Mouse (Mus musculus) lung, adult 2 months (tissue): Measurements from ENCODE around the gene Senp8. TPM values are rescaled to one million over a fixed set of nuclear protein-coding genes. Genes with fewer than 3 reads are reported as not detected.
"Not testable (repeated sequence)": the region's sequence is repeated elsewhere in the genome, so short reads cannot be mapped to it uniquely, and the experiment has no call there.

Source experiments
- DNase-seq: peaks from one replicate; pipeline ENCODE4 v3.0.0; 2022
- H3K4me1 ChIP-seq: fragments of 200-500 bp; 2 replicates; pipeline ENCODE4 v1.6.1; 2011; ENCODE audit warnings: low read length; ENCODE audit not compliant: control insufficient read depth, insufficient read depth
- H3K4me3 ChIP-seq: fragments of 200-500 bp; replicated peaks from 2 replicates; pipeline ENCODE3; 2011; ENCODE audit warnings: low read depth, mild to moderate bottlenecking, control low read depth, low read length; ENCODE audit errors: extremely low read depth
- CTCF ChIP-seq: fragments of 200-500 bp; IDR thresholded peaks from 2 replicates; pipeline ENCODE4 v1.5.1; 2011; ENCODE audit warnings: mild to moderate bottlenecking, low read length, control low read depth; ENCODE audit not compliant: insufficient read depth
- POLR2A ChIP-seq: fragments of 200-500 bp; IDR thresholded peaks from 2 replicates; pipeline ENCODE4 v1.6.1; 2011; ENCODE audit warnings: low read depth, mild to moderate bottlenecking, control low read depth, low read length, borderline replicate concordance; ENCODE audit errors: extremely low read depth
- WGBS: fragments of 180-500 bp; shearing (Covaris S2); methylation state at CpG from one replicate; pipeline ENCODE4 v1.1.7; 2018; 5-methylcytosine and 5-hydroxymethylcytosine counted together
- polyA plus RNA-seq: library from polyadenylated mRNA; depleted of rRNA; stranded (reverse); fragments of >200 nt; gene quantifications from 2 replicates; pipeline ENCODE4 v1.2.3, GENCODE M21; 2012; rRNA removed

The Senp8 gene
- polyA plus RNA-seq = 1.2 and 1.3 TPM in 2 replicates

- DNase-seq = peak; percentile 100
- peaks cover 3% of the 10 kb centered on the region for H3K4me1 ChIP-seq
- peak; percentile 59; the same call in 1 of the 2 replicates for TF ChIP-seq POLR2A
- no peak for TF ChIP-seq CTCF
- WGBS = 1% methylated on average over 58 of the region's 59 CpGs
- H3K4me3 ChIP-seq = peak within 1 kb of the TSS; percentile 100
Observed at GRCm38 (mm10) chr9:59750267-59751065, at the start of gene Senp8, which contains the start of gene Myo9a. Senp8 (minus strand) TSS chr9:59750710. Myo9a (plus strand) TSS chr9:59750896.

GRCm38 (mm10) chr9:59766966-59767461 lies 16.5 kb upstream of the Senp8 start:
- DNase-seq, H3K4me3 ChIP-seq, H3K4me1 ChIP-seq: not testable (repeated sequence)
- WGBS = 92% methylated on average over 12 of the region's 13 CpGs

- TF ChIP-seq POLR2A (no peak), CTCF (peak; percentile 44; the same call in 1 of the 2 replicates)
- Histone ChIP-seq H3K4me3 (no peak overlapping the region), H3K4me1 (no peaks in the 10 kb centered on the region; the same call in 1 of the 2 replicates)
- WGBS = 18% methylated on average over 3 of the region's 3 CpGs
- no peak for DNase-seq
Observed at GRCm38 (mm10) chr9:59760515-59760914, 10.0 kb upstream of the Senp8 start.

- not testable (repeated sequence) for H3K4me3 ChIP-seq, DNase-seq, H3K4me1 ChIP-seq
- 90% methylated on average over 3 of the region's 3 CpGs for WGBS
Observed at GRCm38 (mm10) chr9:59757016-59757415, 6.5 kb upstream of the Senp8 start.

GRCm38 (mm10) chr9:59755199-59755598 lies 4.7 kb upstream of the Senp8 start:
- TF ChIP-seq CTCF (no peak), POLR2A (no peak)
- Histone ChIP-seq H3K4me1 (no peaks in the 10 kb centered on the region; the same call in 1 of the 2 replicates), H3K4me3 (no peak overlapping the region)
- no peak for DNase-seq
- WGBS = 49% methylated on average over 2 of the region's 2 CpGs

GRCm38 (mm10) chr9:59751966-59752365 lies 1.5 kb upstream of the Senp8 start:
- no peak for DNase-seq
- 0% methylated on average over 2 of the region's 2 CpGs for WGBS
- TF ChIP-seq CTCF (no peak), POLR2A (no peak)
- H3K4me3 ChIP-seq = peak overlapping the region; percentile 97
- H3K4me1 ChIP-seq = peaks cover 3% of the 10 kb centered on the region

- peaks cover 3% of the 10 kb centered on the region for H3K4me1 ChIP-seq
- WGBS = 0% methylated on average over 48 of the region's 49 CpGs
- DNase-seq = peak; percentile 96
- TF ChIP-seq POLR2A (peak; percentile 18), CTCF (no peak)
- peak overlapping the region; percentile 97 for H3K4me3 ChIP-seq
Observed at GRCm38 (mm10) chr9:59751066-59751581, 614 bp upstream of the Senp8 start.

GRCm38 (mm10) chr9:59749581-59750265 lies 787 bp downstream of the Senp8 start:
- TF ChIP-seq POLR2A = no peak
- no peak for TF ChIP-seq CTCF
- Histone ChIP-seq H3K4me3 (peak overlapping the region; percentile 100), H3K4me1 (peaks cover 3% of the 10 kb centered on the region)
- 26% methylated on average over 12 of the region's 12 CpGs for WGBS
- DNase-seq = no peak

GRCm38 (mm10) chr9:59748969-59749368 lies 1.5 kb downstream of the Senp8 start:
- Histone ChIP-seq H3K4me1 (peaks cover 3% of the 10 kb centered on the region), H3K4me3 (no peak overlapping the region)
- no peak for DNase-seq
- TF ChIP-seq CTCF (no peak), POLR2A (no peak)
- 78% methylated on average over 11 of the region's 11 CpGs for WGBS
